Mouse (Mus musculus) liver, embryonic 12.5 days (tissue): ENCODE data around the gene Tfap2a. TPM values are rescaled to one million over a fixed set of nuclear protein-coding genes. Genes with fewer than 3 reads are reported as not detected.

Experiments used
- ATAC-seq: fragments of 200-750 bp; cut with Nextera tagmentation; 2 replicates; pipeline ENCODE4 v1.8.0; 2017; ENCODE audit warnings: moderate number of reproducible peaks, mild to moderate bottlenecking, moderate library complexity
- H3K27ac ChIP-seq: fragments of 300-500 bp; sonication (generic); 2 replicates; pipeline ENCODE4 v1.5.1; 2016; ENCODE audit warnings: mild to moderate bottlenecking
- H3K27me3 ChIP-seq: fragments of 300-500 bp; sonication (generic); replicated peaks from 2 replicates; pipeline ENCODE4 v1.6.1; 2016; ENCODE audit warnings: mild to moderate bottlenecking, moderate library complexity
- H3K36me3 ChIP-seq: fragments of 300-500 bp; sonication (generic); 2 replicates; pipeline ENCODE4 v1.6.1; 2016; ENCODE audit warnings: mild to moderate bottlenecking, moderate library complexity
- H3K4me1 ChIP-seq: fragments of 300-500 bp; sonication (generic); 2 replicates; pipeline ENCODE4 v1.6.1; 2016
- H3K4me2 ChIP-seq: fragments of 300-500 bp; sonication (generic); 2 replicates; pipeline ENCODE4 v1.6.1; 2016; ENCODE audit warnings: mild to moderate bottlenecking, moderate library complexity
- H3K4me3 ChIP-seq: fragments of 300-500 bp; sonication (generic); 2 replicates; pipeline ENCODE4 v1.5.1; 2016; ENCODE audit warnings: mild to moderate bottlenecking, moderate library complexity
- H3K9ac ChIP-seq: fragments of 300-500 bp; sonication (generic); 2 replicates; pipeline ENCODE4 v1.6.1; 2016; ENCODE audit warnings: mild to moderate bottlenecking, moderate library complexity
- H3K9me3 ChIP-seq: fragments of 300-500 bp; sonication (generic); replicated peaks from 2 replicates; pipeline ENCODE4 v1.6.1; 2016; ENCODE audit warnings: mild to moderate bottlenecking, moderate library complexity
- WGBS: fragments of 180-500 bp; shearing (Covaris S2); methylation state at CpG from one replicate; pipeline ENCODE4 v1.1.7; 2016; ENCODE audit not compliant: insufficient replicate concordance; 5-methylcytosine and 5-hydroxymethylcytosine counted together
- polyA plus RNA-seq: library from polyadenylated mRNA; unstranded; fragments of >200 nt; fragmentation: Nextera tagmentation; extraction: Ambion mirVana; gene quantifications from 2 replicates; pipeline ENCODE4 v1.2.1, GENCODE M21; 2016

Gene Tfap2a
- polyA plus RNA-seq, 1 experiment from 2014 or later: 0.07 TPM

DNA sequence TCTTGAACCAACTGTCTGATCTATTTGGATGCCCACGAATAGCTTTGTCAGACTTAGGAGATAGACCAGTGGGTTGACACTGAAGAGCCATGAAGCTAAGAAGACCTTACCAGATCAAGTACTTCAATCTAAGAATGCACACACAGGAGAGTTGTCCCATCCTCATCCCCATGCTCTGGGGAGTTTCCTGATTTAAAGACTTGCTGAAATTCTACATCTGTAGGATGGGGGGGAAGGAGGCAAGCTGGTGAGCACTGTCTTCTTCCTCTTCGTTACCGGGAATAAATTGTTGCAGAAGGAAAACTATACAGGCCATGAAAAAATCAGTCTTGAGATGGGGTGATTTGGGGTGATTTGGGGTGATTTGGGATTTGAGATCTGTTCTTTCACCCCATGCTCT is 30.5 kb downstream of the Tfap2a start:
- no peak overlapping the region for H3K4me2 ChIP-seq
- no peaks in the 10 kb centered on the region for H3K9me3 ChIP-seq
- 2% methylated on average over 3 of the region's 3 CpGs for WGBS
- H3K4me1 ChIP-seq: no peaks in the 10 kb centered on the region
- no peaks in the 10 kb centered on the region for H3K36me3 ChIP-seq
- ATAC-seq: no peak
- H3K27me3 ChIP-seq: peaks cover 99% of the 10 kb centered on the region
- H3K4me3 ChIP-seq: no peak overlapping the region
- H3K9ac ChIP-seq: no peak overlapping the region
- H3K27ac ChIP-seq: no peak overlapping the region

DNA sequence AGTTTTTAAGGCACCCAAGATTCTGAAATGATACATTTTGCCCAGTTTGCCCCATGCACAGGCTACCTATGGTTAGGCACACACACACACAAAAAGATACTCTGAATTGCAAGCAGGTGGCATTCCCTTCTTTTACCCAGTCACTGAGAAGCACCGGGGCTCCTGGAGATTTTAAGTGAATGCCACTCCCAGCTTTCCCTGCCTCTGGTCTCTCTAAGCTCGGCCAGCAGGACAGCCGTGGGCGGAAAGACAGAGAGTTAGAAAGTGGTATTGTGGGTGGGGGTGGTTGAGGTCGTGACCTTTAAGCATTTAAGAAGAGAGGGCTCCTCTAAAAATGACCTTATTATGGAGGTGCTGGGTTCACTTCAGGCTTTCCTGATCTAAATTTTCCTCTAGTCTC is 31.6 kb downstream of the Tfap2a start:
- no peaks in the 10 kb centered on the region for H3K9me3 ChIP-seq
- no peak overlapping the region for H3K9ac ChIP-seq
- WGBS: 5% methylated on average over 5 of the region's 5 CpGs
- H3K36me3 ChIP-seq: no peaks in the 10 kb centered on the region
- H3K4me3 ChIP-seq: no peak overlapping the region
- H3K27ac ChIP-seq: no peak overlapping the region
- no peak overlapping the region for H3K4me2 ChIP-seq
- H3K27me3 ChIP-seq: peaks cover 100% of the 10 kb centered on the region
- H3K4me1 ChIP-seq: no peaks in the 10 kb centered on the region
- no peak for ATAC-seq

DNA sequence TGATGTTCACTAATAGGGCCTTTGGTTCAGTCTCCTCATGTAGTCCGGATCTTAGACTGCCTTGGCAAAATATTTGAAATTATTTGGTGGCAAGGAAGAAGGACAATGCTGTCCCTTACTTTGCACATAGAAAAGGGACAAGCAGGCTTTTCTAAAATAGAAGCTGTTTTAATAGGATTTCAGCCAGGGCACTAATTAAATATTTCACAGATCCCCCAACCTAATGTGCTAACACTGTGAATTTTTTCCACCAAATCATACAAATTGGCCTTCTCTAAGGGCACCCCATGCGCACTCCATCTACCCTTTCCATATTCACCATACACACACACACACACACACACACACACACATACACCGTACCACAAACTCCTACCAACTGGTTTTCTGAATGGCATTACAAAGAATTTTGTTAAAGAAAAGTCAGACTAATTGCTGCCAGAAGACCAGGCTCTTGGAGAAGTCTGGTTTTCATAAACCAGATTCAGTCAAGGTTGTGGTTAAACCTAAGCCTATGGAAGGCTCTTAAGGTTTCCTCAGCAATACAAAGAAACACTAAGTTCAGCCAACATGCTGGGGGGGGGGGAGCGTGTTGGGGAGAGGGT is 32.3 kb downstream of the Tfap2a start:
- H3K9ac ChIP-seq: no peak overlapping the region
- 9% methylated on average over 4 of the region's 4 CpGs for WGBS
- H3K9me3 ChIP-seq: no peaks in the 10 kb centered on the region
- H3K27ac ChIP-seq: no peak overlapping the region
- no peak for ATAC-seq
- no peaks in the 10 kb centered on the region for H3K36me3 ChIP-seq
- H3K4me3 ChIP-seq: no peak overlapping the region
- no peak overlapping the region for H3K4me2 ChIP-seq
- H3K4me1 ChIP-seq: no peaks in the 10 kb centered on the region
- H3K27me3 ChIP-seq: peaks cover 100% of the 10 kb centered on the region

DNA sequence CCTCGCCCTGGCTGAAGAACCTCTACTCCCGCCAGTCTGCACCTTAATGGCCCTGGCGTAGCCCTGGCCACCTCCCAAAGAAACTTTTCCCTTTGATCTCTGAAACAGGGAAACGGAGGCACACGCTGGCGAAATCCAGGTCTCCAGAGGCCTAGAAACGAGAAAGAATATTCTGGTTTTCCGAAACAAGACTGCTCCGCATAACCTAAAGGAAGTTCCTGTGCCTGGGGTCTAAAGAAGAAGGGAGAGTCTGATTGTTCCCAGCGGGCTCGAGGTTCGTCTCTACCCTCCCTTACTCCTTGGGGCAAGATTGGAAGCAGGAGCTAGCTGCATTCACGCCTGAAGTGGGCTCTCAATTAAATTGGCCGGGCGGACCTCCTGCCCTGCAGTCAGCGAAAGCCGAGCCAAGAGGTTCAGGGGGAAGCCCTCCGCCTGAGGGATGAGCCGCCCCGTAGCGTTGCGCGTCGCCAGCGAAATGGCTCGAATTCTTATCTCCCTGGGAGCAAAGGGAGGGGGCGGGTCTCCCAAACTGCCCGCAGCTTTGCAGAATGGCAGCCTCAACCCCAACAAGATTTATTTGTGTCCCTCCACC is 33.2 kb downstream of the Tfap2a start:
- ATAC-seq: no peak
- H3K4me3 ChIP-seq: no peak overlapping the region
- no peak overlapping the region for H3K9ac ChIP-seq
- H3K36me3 ChIP-seq: no peaks in the 10 kb centered on the region
- no peak overlapping the region for H3K4me2 ChIP-seq
- peaks cover 100% of the 10 kb centered on the region for H3K27me3 ChIP-seq
- H3K27ac ChIP-seq: no peak overlapping the region
- no peaks in the 10 kb centered on the region for H3K4me1 ChIP-seq
- WGBS: 1% methylated on average over 28 of the region's 28 CpGs
- H3K9me3 ChIP-seq: no peaks in the 10 kb centered on the region

DNA sequence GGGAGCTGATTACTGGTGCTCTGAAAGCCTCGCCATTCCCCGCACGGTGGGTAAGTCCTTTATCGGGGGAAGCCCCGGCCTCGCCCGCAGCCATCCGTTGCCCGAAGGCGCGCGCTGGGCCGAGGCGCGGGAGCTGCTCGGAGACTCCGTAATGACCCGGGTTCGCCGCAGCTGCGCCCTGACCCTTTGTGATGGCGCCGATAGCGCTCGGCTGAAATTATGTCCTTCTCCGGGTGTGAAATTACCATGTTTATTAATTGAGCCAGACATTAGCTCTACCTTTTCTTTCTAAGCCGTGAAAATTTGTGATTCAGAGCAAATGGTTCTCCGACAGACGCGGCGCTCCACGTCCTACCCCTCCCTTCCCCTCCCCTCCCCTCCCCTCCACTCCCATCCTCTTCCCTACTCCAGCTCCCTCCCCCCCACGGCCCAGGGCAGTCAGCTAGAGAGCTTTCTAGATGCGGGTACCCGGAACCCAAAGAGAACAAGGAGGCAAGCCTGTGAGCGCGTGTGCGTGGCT is 34.1 kb downstream of the Tfap2a start:
- Histone ChIP-seq H3K4me1 (no peaks in the 10 kb centered on the region), H3K9ac (no peak overlapping the region), H3K27ac (no peak overlapping the region), H3K9me3 (no peaks in the 10 kb centered on the region), H3K4me2 (no peak overlapping the region), H3K27me3 (peaks cover 97% of the 10 kb centered on the region), H3K36me3 (no peaks in the 10 kb centered on the region), H3K4me3 (no peak overlapping the region)
- 3% methylated on average over 38 of the region's 38 CpGs for WGBS
- ATAC-seq: no peak

DNA sequence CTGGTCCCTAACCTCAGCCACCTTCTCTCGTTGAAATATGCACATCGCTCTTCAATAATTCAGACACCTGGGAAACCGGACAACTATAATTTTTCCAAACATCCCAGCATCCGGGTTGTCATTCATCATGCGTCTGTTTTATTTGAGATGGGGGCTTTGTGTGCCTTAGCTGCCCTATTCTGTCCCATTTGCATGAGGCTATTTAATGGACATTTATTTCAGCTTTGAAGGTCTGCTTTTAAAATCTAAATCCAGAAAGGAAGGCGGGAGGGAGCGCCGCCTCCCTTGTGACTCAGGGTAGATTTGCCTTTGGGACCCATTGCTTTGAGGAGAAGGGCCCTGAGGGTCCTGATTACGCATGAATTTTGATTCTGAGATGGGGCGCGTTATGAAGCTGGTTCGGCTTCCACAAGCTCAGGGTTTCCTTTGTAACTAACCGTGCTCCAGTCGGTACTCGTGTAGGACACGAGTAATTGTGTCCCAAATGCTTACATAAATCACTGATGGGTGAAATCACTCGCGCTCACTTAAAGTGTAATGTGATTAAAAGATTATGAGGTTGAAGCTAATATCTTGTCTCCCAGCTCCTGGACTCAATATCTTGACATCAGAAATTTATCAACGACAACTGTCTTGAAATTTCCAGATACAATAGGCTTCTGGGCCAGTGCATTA is 34.9 kb downstream of the Tfap2a start:
- ATAC-seq: no peak
- H3K9ac ChIP-seq: no peak overlapping the region
- no peaks in the 10 kb centered on the region for H3K9me3 ChIP-seq
- H3K27me3 ChIP-seq: peaks cover 89% of the 10 kb centered on the region
- H3K27ac ChIP-seq: no peak overlapping the region
- no peaks in the 10 kb centered on the region for H3K4me1 ChIP-seq
- WGBS: 3% methylated on average over 19 of the region's 19 CpGs
- H3K36me3 ChIP-seq: no peaks in the 10 kb centered on the region
- no peak overlapping the region for H3K4me2 ChIP-seq
- no peak overlapping the region for H3K4me3 ChIP-seq

DNA sequence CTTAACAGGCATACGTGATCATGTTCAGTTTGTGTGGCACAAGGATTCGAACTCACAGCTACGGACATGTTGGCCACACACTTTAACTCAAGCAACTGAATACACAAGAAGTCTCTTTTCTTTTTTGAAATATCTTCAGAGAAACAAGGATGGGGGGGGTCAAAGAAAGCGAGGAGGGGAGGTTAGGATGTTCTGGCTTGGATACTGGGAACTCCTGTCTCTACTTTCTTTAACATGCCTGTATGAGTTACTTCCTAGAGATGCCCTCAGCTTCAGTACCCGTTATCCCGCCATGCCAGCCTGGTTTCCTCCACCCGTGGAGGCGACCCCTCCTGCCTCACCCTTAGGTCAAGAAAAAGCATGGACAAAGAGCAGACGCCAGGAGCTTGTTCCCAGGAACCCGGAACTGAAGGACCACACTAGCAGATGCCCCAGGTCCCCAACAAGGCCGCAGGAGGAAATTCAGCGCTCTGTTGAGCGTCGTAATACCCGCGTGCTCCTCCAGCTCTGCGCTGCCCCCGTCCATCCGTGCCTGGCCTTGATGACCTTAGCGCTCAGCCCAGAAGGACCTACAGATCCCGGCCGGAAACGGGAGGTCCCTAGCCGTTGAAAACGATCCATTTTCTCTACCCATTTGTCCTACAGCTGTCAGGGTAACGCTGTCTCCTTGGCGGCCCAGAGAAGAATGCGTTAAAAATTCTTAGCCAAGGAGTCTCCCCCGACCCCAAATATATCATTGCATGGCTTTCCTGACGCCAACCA is 35.6 kb downstream of the Tfap2a start:
- ATAC-seq: no peak
- Histone ChIP-seq H3K9me3 (no peaks in the 10 kb centered on the region), H3K9ac (no peak overlapping the region), H3K4me1 (no peaks in the 10 kb centered on the region), H3K4me3 (no peak overlapping the region), H3K27me3 (peaks cover 84% of the 10 kb centered on the region), H3K36me3 (no peaks in the 10 kb centered on the region), H3K4me2 (no peak overlapping the region), H3K27ac (no peak overlapping the region)
- 8% methylated on average over 30 of the region's 30 CpGs for WGBS

DNA sequence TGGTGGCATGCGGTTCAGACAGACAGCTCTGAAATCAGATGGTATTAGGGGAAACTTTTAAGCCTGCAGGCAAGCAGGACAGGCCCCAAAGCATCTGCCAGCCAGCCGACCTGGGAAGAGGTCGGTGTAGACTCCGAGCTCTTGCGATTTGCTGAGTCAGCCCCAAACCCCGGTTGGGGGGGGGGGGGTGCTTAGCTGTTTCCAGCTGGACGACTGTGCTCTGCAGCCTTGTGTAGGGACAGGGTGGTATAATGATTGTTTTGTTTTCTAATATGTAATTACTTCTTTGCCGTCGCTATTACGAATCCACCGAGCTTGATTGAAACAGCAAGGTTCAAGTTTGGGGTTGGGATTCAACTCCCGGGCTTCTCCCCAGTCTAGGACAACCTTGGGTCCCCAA is 36.5 kb downstream of the Tfap2a start:
- no peaks in the 10 kb centered on the region for H3K36me3 ChIP-seq
- no peak overlapping the region for H3K27ac ChIP-seq
- H3K9ac ChIP-seq: no peak overlapping the region
- 6% methylated on average over 12 of the region's 12 CpGs for WGBS
- H3K4me1 ChIP-seq: no peaks in the 10 kb centered on the region
- ATAC-seq: no peak
- H3K9me3 ChIP-seq: no peaks in the 10 kb centered on the region
- H3K4me3 ChIP-seq: no peak overlapping the region
- peaks cover 81% of the 10 kb centered on the region for H3K27me3 ChIP-seq
- H3K4me2 ChIP-seq: no peak overlapping the region

DNA sequence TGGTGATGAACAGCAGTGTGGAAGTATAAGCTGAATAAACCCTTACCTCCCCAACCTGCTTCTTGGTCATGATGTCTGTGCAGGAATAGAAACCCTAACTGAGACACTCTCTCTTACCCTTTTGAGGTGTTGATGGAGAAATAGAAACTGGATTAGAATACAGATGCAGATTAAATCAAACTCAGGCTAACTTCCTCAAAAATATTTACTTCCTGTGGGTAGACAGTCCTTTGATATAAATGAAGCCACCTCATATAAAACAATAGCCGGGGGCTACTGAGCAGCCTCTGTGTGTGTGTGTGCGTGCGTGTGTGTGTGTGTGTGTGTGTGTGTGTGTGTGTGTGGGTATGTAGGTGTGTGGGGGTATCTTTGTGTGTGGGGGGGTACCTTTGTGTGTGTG is 52.4 kb downstream of the Tfap2a start:
- no peaks in the 10 kb centered on the region for H3K36me3 ChIP-seq
- H3K27me3 ChIP-seq: no peaks in the 10 kb centered on the region
- WGBS: 80% methylated on average over 3 of the region's 3 CpGs

DNA sequence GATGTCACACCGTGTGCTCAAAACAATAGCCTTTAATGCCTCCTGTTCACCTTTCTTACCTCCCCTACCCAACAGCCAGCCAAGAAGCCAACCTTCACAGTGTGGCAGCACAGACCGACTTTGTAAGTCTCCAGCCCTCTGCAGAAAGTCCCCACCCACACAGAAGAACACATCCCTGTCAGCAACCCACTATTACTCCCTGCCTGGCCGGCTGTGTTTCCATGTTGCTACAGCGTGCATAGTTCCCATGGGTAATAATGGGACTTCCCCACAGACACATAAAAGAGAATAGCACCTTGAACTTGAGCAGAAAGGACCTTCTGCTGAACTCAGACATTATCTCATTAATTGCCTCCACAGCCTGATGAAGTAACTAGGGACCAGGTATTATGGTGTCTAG is 61.4 kb downstream of the Tfap2a start:
- Histone ChIP-seq H3K9me3 (no peaks in the 10 kb centered on the region), H3K4me2 (no peak overlapping the region), H3K36me3 (no peaks in the 10 kb centered on the region), H3K27me3 (peaks cover 5% of the 10 kb centered on the region; the same call in 1 of the 2 replicates), H3K27ac (no peak overlapping the region), H3K4me1 (no peaks in the 10 kb centered on the region), H3K4me3 (no peak overlapping the region), H3K9ac (no peak overlapping the region)
- 36% methylated on average over 4 of the region's 4 CpGs for WGBS
- ATAC-seq: no peak

More for the DNA sequence above, 52.4 kb downstream of the Tfap2a start:
- Histone ChIP-seq H3K27ac (no peak overlapping the region), H3K4me2 (no peak overlapping the region), H3K9ac (no peak overlapping the region), H3K4me1 (no peaks in the 10 kb centered on the region), H3K9me3 (no peaks in the 10 kb centered on the region), H3K4me3 (no peak overlapping the region)
- no peak for ATAC-seq
